Mouse (Mus musculus) heart, adult 8-10 months (tissue): Measurements from ENCODE around the gene Eloa. TPM values are rescaled to one million over a fixed set of nuclear protein-coding genes. Genes with fewer than 3 reads are reported as not detected.

ENCODE experiments used
- DNase-seq: peaks from one replicate; pipeline ENCODE4 v3.0.0; 2022; ENCODE audit warnings: low spot score
- total RNA-seq, 4 experiments: library from RNA; stranded (reverse); gene quantifications; 2 replicates each; pipeline ENCODE4 v1.2.4; 2022

Gene Eloa
- total RNA-seq, 4 experiments from 2014 or later, result 32.2 to 33.9 (median 33.1) TPM

GRCm38 (mm10) chr4:135958354-135958753 lies 63.2 kb downstream of the Eloa start:
- no peak for DNase-seq

- DNase-seq, result no peak
Measured at GRCm38 (mm10) chr4:135955886-135956285, 65.7 kb downstream of the Eloa start.

- DNase-seq, result peak; percentile 71
Measured at GRCm38 (mm10) chr4:135954241-135954640, 67.3 kb downstream of the Eloa start.

Other genes with a start within 250 kb of the Eloa start
- gene Srsf10, start 166.0 kb downstream of the Eloa start, total RNA-seq, result 10 to 100 TPM; 33.2 to 42.3 (median 37.9) TPM
- 10 to 100 TPM; 51.2 to 75.7 (median 66.5) TPM for gene Pnrc2, start 147.9 kb downstream of the Eloa start, total RNA-seq
- gene Cnr2, start 126.4 kb downstream of the Eloa start, total RNA-seq, result under 1 TPM; 0.22 to 0.57 (median 0.36) TPM
- gene Fuca1, start 101.0 kb downstream of the Eloa start, total RNA-seq, result 10 to 100 TPM; 29.8 to 40.8 (median 34.6) TPM
- 10 to 100 TPM; 83.3 to 91.3 (median 85.0) TPM for gene Hmgcl, start 75.3 kb downstream of the Eloa start, total RNA-seq
- gene Gale, start 58.0 kb downstream of the Eloa start, total RNA-seq, result 1 to 10 TPM; 1.2 to 3.2 (median 1.6) TPM
- 10 to 100 TPM; 32.5 to 38.4 (median 35.9) TPM for gene Lypla2, start 49.1 kb downstream of the Eloa start, total RNA-seq
- 10 to 100 TPM; 20.8 to 23.4 (median 21.6) TPM for gene Pithd1, start 34.5 kb downstream of the Eloa start, total RNA-seq
- 100 to 1,000 TPM; 238 to 318 (median 274) TPM for gene Rpl11, start 31.7 kb upstream of the Eloa start, total RNA-seq
- gene Id3, start 121.7 kb upstream of the Eloa start, total RNA-seq, result 10 to 100 TPM; 41.4 to 71.3 (median 61.6) TPM
- 1 to 10 TPM in 1 of 4 experiments, under 1 TPM in 3; 0.38 to 2.1 (median 0.59) TPM for gene E2f2, start 150.6 kb upstream of the Eloa start, total RNA-seq
- 10 to 100 TPM in 1 of 4 experiments, 1 to 10 TPM in 3; 6.8 to 12.6 (median 9.1) TPM for gene Asap3, start 184.6 kb upstream of the Eloa start, total RNA-seq
- 100 to 1,000 TPM; 142 to 162 (median 148) TPM for gene Tcea3, start 226.0 kb upstream of the Eloa start, total RNA-seq